Comparison of ENCODE assay signal across 15 mouse cellular contexts in the genomic region with DNA sequence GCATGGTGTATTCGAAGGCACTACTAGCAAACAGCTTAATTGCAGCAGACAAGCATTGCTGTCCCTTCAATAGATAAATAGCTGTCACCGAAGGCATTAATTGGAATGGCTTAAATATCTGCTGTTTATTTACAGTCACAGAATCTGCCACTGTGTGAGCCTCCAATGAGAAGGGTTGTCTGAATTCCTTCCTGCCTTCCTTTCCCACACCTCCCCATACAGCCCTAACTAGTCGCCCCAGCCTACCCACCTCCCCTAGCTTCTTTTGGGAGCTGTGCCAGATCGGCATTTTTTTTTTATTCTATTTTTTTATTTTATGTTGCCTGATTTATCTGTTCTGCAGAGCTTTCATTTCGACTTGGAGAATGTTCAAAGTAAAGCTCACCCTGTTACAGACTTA.
"Had no signal": no experiment of that assay in that cellular context is flagged by ENCODE, and none has a peak within 500 bp of the region (broad histone marks: within the 10 kb centered on the region; RNA-seq: fewer than 3 reads in every experiment).

No protein-coding gene starts in this region.

- H3K4me3 ChIP-seq: liver, embryonic 12.5 days; midbrain, embryonic 10.5 days; midbrain, embryonic 13.5 days; midbrain, embryonic 15.5 days; myocyte; stomach, embryonic 15.5 days had no signal

- H3K9me3 ChIP-seq: liver, embryonic 12.5 days; midbrain, embryonic 10.5 days; midbrain, embryonic 13.5 days; midbrain, embryonic 15.5 days; stomach, embryonic 15.5 days had no signal

- H3K36me3 ChIP-seq: liver, embryonic 12.5 days; midbrain, embryonic 10.5 days; midbrain, embryonic 13.5 days; midbrain, embryonic 15.5 days; stomach, embryonic 15.5 days had no signal

- H3K4me1 ChIP-seq: liver, embryonic 12.5 days; midbrain, embryonic 10.5 days; stomach, embryonic 15.5 days had no signal

- H3K27ac ChIP-seq: liver, embryonic 12.5 days; liver, embryonic 14.5 days; midbrain, embryonic 10.5 days; midbrain, embryonic 13.5 days; midbrain, embryonic 15.5 days; stomach, embryonic 15.5 days; stomach, postnatal 0 days had no signal

- H3K4me2 ChIP-seq: liver, embryonic 12.5 days; midbrain, embryonic 13.5 days; midbrain, embryonic 15.5 days; stomach, embryonic 15.5 days had no signal

- DNase-seq: lung, adult 2 months; lung, postnatal 10 days; lung, postnatal 4 days; right cerebral cortex, postnatal 14 days; thymus, adult 2 months; thymus, postnatal 25 days; thymus, postnatal 4 days had no signal

- H3K27me3 ChIP-seq: liver, embryonic 12.5 days; midbrain, embryonic 13.5 days; midbrain, embryonic 15.5 days; stomach, embryonic 15.5 days had no signal

- H3K9ac ChIP-seq: liver, embryonic 12.5 days; liver, embryonic 14.5 days; midbrain, embryonic 13.5 days; midbrain, embryonic 15.5 days; stomach, embryonic 15.5 days had no signal

- ATAC-seq: liver, embryonic 12.5 days; midbrain, embryonic 13.5 days had no signal
